Mouse (Mus musculus): ENCODE results near the gene H2al1h. TPM values are rescaled to one million over a fixed set of nuclear protein-coding genes. Genes with fewer than 3 reads are reported as not detected.

H2al1h gene
- polyA plus RNA-seq (2012; rRNA removed): not detected in 2 replicates

GRCm38 (mm10) chrX:11321192-11321591 is at the start of gene H2al1h:
Gene H2al1h, plus strand, starts transcription at chrX:11321492.

GRCm38 (mm10) chrX:11298957-11299356 is 22.3 kb upstream of the H2al1h start, which contains the start of gene H2al1a:
Gene H2al1a, plus strand, starts transcription at chrX:11299257.

GRCm38 (mm10) chrX:11302132-11302531 is 19.2 kb upstream of the H2al1h start, which contains the start of gene H2al1b:
Gene H2al1b, plus strand, starts transcription at chrX:11302432.

GRCm38 (mm10) chrX:11305355-11305754 is 15.9 kb upstream of the H2al1h start, which contains the start of gene H2al1c:
Gene H2al1c, plus strand, starts transcription at chrX:11305655.

GRCm38 (mm10) chrX:11308524-11308923 is 12.8 kb upstream of the H2al1h start, which contains the start of gene H2al1d:
Gene H2al1d, plus strand, starts transcription at chrX:11308824.

GRCm38 (mm10) chrX:11311634-11312033 is 9.7 kb upstream of the H2al1h start, which contains the start of gene H2al1e:
Gene H2al1e, plus strand, starts transcription at chrX:11311934.

GRCm38 (mm10) chrX:11314858-11315257 is 6.4 kb upstream of the H2al1h start, which contains the start of gene H2al1f:
Gene H2al1f, plus strand, starts transcription at chrX:11315158.

GRCm38 (mm10) chrX:11317956-11318355 is 3.3 kb upstream of the H2al1h start, which contains the start of gene H2al1g:
Gene H2al1g, plus strand, starts transcription at chrX:11318256.

GRCm38 (mm10) chrX:11324359-11324758 is 3.1 kb downstream of the H2al1h start, which contains the start of gene H2al1i:
Gene H2al1i, plus strand, starts transcription at chrX:11324659.

GRCm38 (mm10) chrX:11327522-11327921 is 6.2 kb downstream of the H2al1h start, which contains the start of gene H2al1j:
Gene H2al1j, plus strand, starts transcription at chrX:11327822.

Other genes starting within 250 kb of the H2al1h start
- gene H2al1a, start 22.2 kb upstream of the H2al1h start, polyA plus RNA-seq (2012; rRNA removed): not detected in 2 replicates
- gene H2al1b, start 19.1 kb upstream of the H2al1h start, polyA plus RNA-seq (2012; rRNA removed): not detected in 2 replicates
- not detected in 2 replicates for gene H2al1c, start 15.8 kb upstream of the H2al1h start, polyA plus RNA-seq (2012; rRNA removed)
- gene H2al1d, start 12.7 kb upstream of the H2al1h start, polyA plus RNA-seq (2012; rRNA removed): not detected in 2 replicates
- gene H2al1e, start 9.6 kb upstream of the H2al1h start, polyA plus RNA-seq (2012; rRNA removed): not detected in 2 replicates
- not detected in 2 replicates for gene H2al1f, start 6.3 kb upstream of the H2al1h start, polyA plus RNA-seq (2012; rRNA removed)
- gene H2al1g, start 3.2 kb upstream of the H2al1h start, polyA plus RNA-seq (2012; rRNA removed): not detected in 2 replicates
- gene H2al1i, start 3.2 kb downstream of the H2al1h start, polyA plus RNA-seq (2012; rRNA removed): not detected in 2 replicates
- gene H2al1j, start 6.3 kb downstream of the H2al1h start, polyA plus RNA-seq (2012; rRNA removed): not detected in 2 replicates